Mouse (Mus musculus): Measurements from ENCODE around the gene Cenpk. TPM values are rescaled to one million over a fixed set of nuclear protein-coding genes. Genes with fewer than 3 reads are reported as not detected.

Gene Cenpk
- polyA plus RNA-seq, 1 experiment = 1.2 TPM

GRCm38 (mm10) chr13:104285031-104285431, 56.6 kb downstream of the Cenpk start:
- Histone ChIP-seq H3K27ac (ENCODE audit: insufficient read depth, low read length) (no peak overlapping the region; the same call in 1 of the 2 replicates), H3K4me3 (ENCODE audit: insufficient read depth, low read length) (no peak overlapping the region; the same call in 1 of the 2 replicates), H3K4me1 (ENCODE audit: control insufficient read depth, insufficient read depth, low read length) (no peaks in the 10 kb centered on the region; the same call in 1 of the 2 replicates)
- TF ChIP-seq POLR2A (IDR thresholded peaks at IDR 0.05; ENCODE audit: extremely low read depth, insufficient read depth, low read length) (no peak), CTCF (IDR thresholded peaks at IDR 0.05; ENCODE audit: extremely low read depth, insufficient read depth, low read length) (peak; percentile 9; the same call in 1 of the 2 replicates)

- H3K4me1 ChIP-seq (ENCODE audit: control insufficient read depth, insufficient read depth, low read length) = no peaks in the 10 kb centered on the region; the same call in 1 of the 2 replicates
- peak overlapping the region; percentile 97 for H3K27ac ChIP-seq (ENCODE audit: insufficient read depth, low read length)
- TF ChIP-seq POLR2A (IDR thresholded peaks at IDR 0.05; ENCODE audit: extremely low read depth, insufficient read depth, low read length) (no peak), CTCF (IDR thresholded peaks at IDR 0.05; ENCODE audit: extremely low read depth, insufficient read depth, low read length) (no peak)
- H3K4me3 ChIP-seq (ENCODE audit: insufficient read depth, low read length) = peak overlapping the region; percentile 76
Observed at GRCm38 (mm10) chr13:104285737-104286311, 57.4 kb downstream of the Cenpk start.

GRCm38 (mm10) chr13:104286336-104286735, 57.9 kb downstream of the Cenpk start:
- Histone ChIP-seq H3K4me1 (ENCODE audit: control insufficient read depth, insufficient read depth, low read length) (no peaks in the 10 kb centered on the region; the same call in 1 of the 2 replicates), H3K4me3 (ENCODE audit: insufficient read depth, low read length) (peak overlapping the region; percentile 76), H3K27ac (ENCODE audit: insufficient read depth, low read length) (no peak overlapping the region)
- no peak for TF ChIP-seq POLR2A (IDR thresholded peaks at IDR 0.05; ENCODE audit: extremely low read depth, insufficient read depth, low read length)
- no peak for TF ChIP-seq CTCF (IDR thresholded peaks at IDR 0.05; ENCODE audit: extremely low read depth, insufficient read depth, low read length)

GRCm38 (mm10) chr13:104286897-104287309, 58.5 kb downstream of the Cenpk start:
- TF ChIP-seq CTCF (IDR thresholded peaks at IDR 0.05; ENCODE audit: extremely low read depth, insufficient read depth, low read length) (no peak), POLR2A (IDR thresholded peaks at IDR 0.05; ENCODE audit: extremely low read depth, insufficient read depth, low read length) (peak; percentile 74; the same call in 1 of the 2 replicates)
- Histone ChIP-seq H3K4me3 (ENCODE audit: insufficient read depth, low read length) (peak overlapping the region; percentile 28), H3K4me1 (ENCODE audit: control insufficient read depth, insufficient read depth, low read length) (no peaks in the 10 kb centered on the region; the same call in 1 of the 2 replicates), H3K27ac (ENCODE audit: insufficient read depth, low read length) (no peak overlapping the region)

GRCm38 (mm10) chr13:104287366-104288225, 59.2 kb downstream of the Cenpk start, which contains the start of gene Adamts6:
Gene Adamts6 (plus strand): TSS chr13:104287835.
- Histone ChIP-seq H3K4me3 (ENCODE audit: insufficient read depth, low read length) (peak within 1 kb of the TSS; percentile 28), H3K4me1 (ENCODE audit: control insufficient read depth, insufficient read depth, low read length) (no peaks in the 10 kb centered on the region; the same call in 1 of the 2 replicates), H3K27ac (ENCODE audit: insufficient read depth, low read length) (peak within 1 kb of the TSS; percentile 29; the same call in 1 of the 2 replicates)
- TF ChIP-seq POLR2A (IDR thresholded peaks at IDR 0.05; ENCODE audit: extremely low read depth, insufficient read depth, low read length) (no peak), CTCF (IDR thresholded peaks at IDR 0.05; ENCODE audit: extremely low read depth, insufficient read depth, low read length) (no peak)

- H3K4me3 ChIP-seq (ENCODE audit: insufficient read depth, low read length) = peak overlapping the region; percentile 28
- no peak overlapping the region; the same call in 1 of the 2 replicates for H3K27ac ChIP-seq (ENCODE audit: insufficient read depth, low read length)
- H3K4me1 ChIP-seq (ENCODE audit: control insufficient read depth, insufficient read depth, low read length) = no peaks in the 10 kb centered on the region; the same call in 1 of the 2 replicates
- TF ChIP-seq CTCF (IDR thresholded peaks at IDR 0.05; ENCODE audit: extremely low read depth, insufficient read depth, low read length) (no peak), POLR2A (IDR thresholded peaks at IDR 0.05; ENCODE audit: extremely low read depth, insufficient read depth, low read length) (no peak)
Observed at GRCm38 (mm10) chr13:104288226-104288859, 59.9 kb downstream of the Cenpk start.

- no peaks in the 10 kb centered on the region; the same call in 1 of the 2 replicates for H3K4me1 ChIP-seq (ENCODE audit: control insufficient read depth, insufficient read depth, low read length)
- no peak overlapping the region for H3K27ac ChIP-seq (ENCODE audit: insufficient read depth, low read length)
- TF ChIP-seq POLR2A (IDR thresholded peaks at IDR 0.05; ENCODE audit: extremely low read depth, insufficient read depth, low read length) (no peak), CTCF (IDR thresholded peaks at IDR 0.05; ENCODE audit: extremely low read depth, insufficient read depth, low read length) (no peak)
- H3K4me3 ChIP-seq (ENCODE audit: insufficient read depth, low read length) = no peak overlapping the region; the same call in 1 of the 2 replicates
Observed at GRCm38 (mm10) chr13:104289176-104289575, 60.8 kb downstream of the Cenpk start.

GRCm38 (mm10) chr13:104295472-104295871, 67.1 kb downstream of the Cenpk start:
- H3K4me3 ChIP-seq (ENCODE audit: insufficient read depth, low read length) = no peak overlapping the region

More at GRCm38 (mm10) chr13:104295472-104295871, 67.1 kb downstream of the Cenpk start:
- Histone ChIP-seq H3K27ac (ENCODE audit: insufficient read depth, low read length) (no peak overlapping the region), H3K4me1 (ENCODE audit: control insufficient read depth, insufficient read depth, low read length) (no peaks in the 10 kb centered on the region)
- TF ChIP-seq CTCF (IDR thresholded peaks at IDR 0.05; ENCODE audit: extremely low read depth, insufficient read depth, low read length) (no peak), POLR2A (IDR thresholded peaks at IDR 0.05; ENCODE audit: extremely low read depth, insufficient read depth, low read length) (no peak)

Other genes with a start within 250 kb of the Cenpk start
- 19.9 and 21.2 TPM in 2 replicates for gene Nln, start 119.0 kb upstream of the Cenpk start, polyA plus RNA-seq (2012; rRNA removed)
- 96.1 and 99.2 TPM in 2 replicates for gene Sgtb, start 118.9 kb upstream of the Cenpk start, polyA plus RNA-seq (2012; rRNA removed)
- gene Trappc13, start 50.1 kb upstream of the Cenpk start, polyA plus RNA-seq (2012; rRNA removed) = 26.8 and 27.5 TPM in 2 replicates
- gene Trim23, start 49.8 kb upstream of the Cenpk start, polyA plus RNA-seq (2012; rRNA removed) = 33.5 and 34.8 TPM in 2 replicates
- gene Ppwd1, start 232 bp downstream of the Cenpk start, polyA plus RNA-seq (2012; rRNA removed) = 6.9 and 7.4 TPM in 2 replicates
- 2.0 and 2.2 TPM in 2 replicates for gene Adamts6, start 59.2 kb downstream of the Cenpk start, polyA plus RNA-seq (2012; rRNA removed)